Mouse (Mus musculus) skeletal muscle tissue, postnatal 0 days (tissue): ENCODE results near the gene Cdkn1b. TPM values are rescaled to one million over a fixed set of nuclear protein-coding genes. Genes with fewer than 3 reads are reported as not detected.

ENCODE experiments used
- polyA plus RNA-seq: library from polyadenylated mRNA; unstranded; fragments of >200 nt; fragmentation: Nextera tagmentation; extraction: Ambion mirVana; gene quantifications from 2 replicates; pipeline ENCODE4 v1.2.1, GENCODE M21; 2015

The Cdkn1b gene
- polyA plus RNA-seq: 15.7 and 17.1 TPM in 2 replicates

DNA sequence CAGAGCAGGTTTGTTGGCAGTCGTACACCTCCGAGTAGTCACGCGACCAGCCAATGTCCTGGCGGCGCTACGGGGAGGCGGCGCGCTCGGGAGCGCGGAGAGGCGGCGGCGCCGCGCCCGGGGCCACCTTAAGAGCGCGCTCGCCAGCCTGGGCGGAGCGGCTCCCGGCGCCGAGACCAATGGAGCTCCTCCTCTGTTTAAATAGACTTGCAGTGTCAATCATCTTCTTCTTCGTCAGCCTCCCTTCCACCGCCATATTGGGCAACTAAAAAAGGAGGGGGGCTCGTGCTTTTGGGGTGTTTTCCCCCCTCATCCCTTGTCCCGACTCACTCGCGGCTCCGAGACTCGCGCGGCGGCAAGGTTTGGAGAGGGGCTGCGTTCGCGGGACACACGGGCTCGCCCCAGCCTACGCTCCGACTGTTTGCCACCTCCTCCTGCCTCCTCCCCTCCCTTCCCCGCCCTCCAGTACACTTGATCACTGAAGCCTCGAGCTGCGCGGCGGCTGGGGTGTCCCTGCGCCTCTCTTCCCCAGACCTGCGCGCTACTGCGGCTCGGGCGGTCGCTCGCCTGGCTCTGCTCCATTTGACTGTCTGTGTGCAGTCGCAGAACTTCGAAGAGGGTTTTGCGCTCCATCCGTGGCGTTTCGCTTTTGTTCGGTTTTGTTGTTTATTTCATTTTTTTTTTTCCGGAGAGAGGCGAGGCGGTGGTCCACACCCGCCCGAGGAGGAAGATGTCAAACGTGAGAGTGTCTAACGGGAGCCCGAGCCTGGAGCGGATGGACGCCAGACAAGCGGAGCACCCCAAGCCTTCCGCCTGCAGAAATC, at the start of gene Cdkn1b:
Gene Cdkn1b (plus strand): TSS at position 212 of the 824 bp plus-strand sequence.

DNA sequence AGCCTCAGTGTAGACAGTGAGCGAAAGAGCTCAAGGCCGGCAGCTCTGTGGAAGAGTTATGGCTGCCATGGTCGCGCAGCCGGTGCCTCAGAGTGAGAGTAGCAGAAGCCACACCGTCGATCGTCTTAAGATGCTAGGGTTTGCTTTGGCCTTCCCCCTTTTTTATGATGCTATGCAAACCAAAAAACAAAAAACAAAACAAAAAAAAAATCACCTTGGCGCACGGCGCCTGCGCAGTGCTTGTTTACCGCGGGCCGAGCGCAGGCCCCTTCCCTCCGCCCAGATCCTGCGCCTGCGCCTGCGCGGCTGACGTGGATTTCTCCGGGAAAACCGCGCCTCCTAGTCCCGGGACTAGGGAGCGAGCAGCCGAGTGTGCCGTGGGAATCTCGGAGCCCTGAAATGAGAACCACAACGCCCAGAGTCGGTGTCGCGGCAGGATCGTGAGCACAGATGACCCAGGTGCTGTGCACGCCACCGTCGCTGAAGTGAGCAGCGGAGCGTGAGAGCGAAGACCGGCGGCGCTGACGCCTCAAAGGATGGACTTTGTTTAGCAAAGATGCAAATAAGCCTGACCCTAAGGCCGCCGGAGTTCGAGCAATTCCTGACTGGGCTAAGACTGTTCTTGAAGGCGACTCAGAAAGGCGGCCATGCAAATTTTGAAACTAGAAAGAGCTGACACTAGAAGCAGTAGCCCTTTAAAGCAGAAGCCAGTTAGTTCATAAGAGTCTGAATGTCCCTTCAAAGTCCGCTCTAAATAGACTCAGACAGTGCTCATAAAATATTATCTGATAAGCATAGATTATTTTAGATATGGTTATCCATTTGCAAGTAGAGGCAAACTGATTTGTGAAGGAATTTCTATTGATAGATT, 21.9 kb upstream of the Cdkn1b start, which contains the start of gene Gpr19:
Gene Gpr19 (minus strand): TSS at position 484 of the 871 bp plus-strand sequence.

Other genes starting within 250 kb of the Cdkn1b start
- gene Dusp16, start 127.8 kb upstream of the Cdkn1b start, polyA plus RNA-seq: 8.0 and 9.3 TPM in 2 replicates
- 2.1 and 2.4 TPM in 2 replicates for gene Crebl2, start 90.2 kb upstream of the Cdkn1b start, polyA plus RNA-seq
- gene Gpr19, start 21.8 kb upstream of the Cdkn1b start, polyA plus RNA-seq: 4.9 and 6.6 TPM in 2 replicates
- gene Apold1, start 61.3 kb downstream of the Cdkn1b start, polyA plus RNA-seq: 2.7 and 3.5 TPM in 2 replicates
- gene Ddx47, start 91.2 kb downstream of the Cdkn1b start, polyA plus RNA-seq: 48.2 and 50.9 TPM in 2 replicates
- gene Gprc5a, start 145.2 kb downstream of the Cdkn1b start, polyA plus RNA-seq: 0.73 and 1.1 TPM in 2 replicates
- not detected in 2 replicates for gene Gprc5d, start 197.9 kb downstream of the Cdkn1b start, polyA plus RNA-seq